Comparison of ENCODE assay signal across 11 mouse cellular contexts in genomic region chr1:72739681-72740063, GRCm38 (mm10). TPM values are rescaled to one million over a fixed set of nuclear protein-coding genes. Genes with fewer than 3 reads are reported as not detected.
A peak's percentile ranks its signal among the peaks of the same experiment; 100 is the strongest.
DNase-seq lines count a peak whose midpoint lies in the region; ATAC-seq and TF ChIP-seq lines count a peak whose summit lies in the region.
"Had no signal": no experiment of that assay in that cellular context is flagged by ENCODE, and none has a peak within 500 bp of the region (broad histone marks: within the 10 kb centered on the region; RNA-seq: fewer than 3 reads in every experiment).

No protein-coding gene starts in this region.

- no peaks in the 10 kb centered on the region for H3K9me3 ChIP-seq in limb, embryonic 13.5 days
- no peaks in the 10 kb centered on the region for H3K9me3 ChIP-seq in kidney, embryonic 16.5 days (ENCODE audit: low read length)

- no peaks in the 10 kb centered on the region for H3K36me3 ChIP-seq in limb, embryonic 13.5 days
- H3K36me3 ChIP-seq in kidney, embryonic 16.5 days (ENCODE audit: insufficient read depth, low read length): no peaks in the 10 kb centered on the region

- no peak overlapping the region for H3K4me2 ChIP-seq in limb, embryonic 13.5 days (replicated peaks)
- H3K4me2 ChIP-seq in kidney, embryonic 16.5 days (replicated peaks; ENCODE audit: low read depth, low read length): no peak overlapping the region

- TF ChIP-seq POLR2A in lung, adult 2 months (IDR thresholded peaks at IDR 0.05; ENCODE audit: borderline replicate concordance, extremely low read depth, low read depth, low read length): no peak

- H3K4me3 ChIP-seq in lung, adult 2 months (replicated peaks; ENCODE audit: extremely low read depth, low read depth, low read length): no peak overlapping the region
- H3K4me3 ChIP-seq in limb, embryonic 13.5 days: no peak overlapping the region
- H3K4me3 ChIP-seq in kidney, embryonic 16.5 days (ENCODE audit: low read length): no peak overlapping the region
- H3K4me3 ChIP-seq: megakaryocyte, embryonic 14.5 days had no signal

- H3K9ac ChIP-seq in limb, embryonic 13.5 days: no peak overlapping the region
- H3K9ac ChIP-seq in kidney, embryonic 16.5 days (replicated peaks; ENCODE audit: low read length): no peak overlapping the region

- 0 out of 2 replicates have a peak, but pooled peaks cover 5% of the 10 kb centered on the region for H3K4me1 ChIP-seq in lung, adult 2 months (ENCODE audit: control insufficient read depth, insufficient read depth, low read length)
- peaks cover 32% of the 10 kb centered on the region for H3K4me1 ChIP-seq in limb, embryonic 13.5 days
- peaks cover 11% of the 10 kb centered on the region for H3K4me1 ChIP-seq in kidney, embryonic 16.5 days (ENCODE audit: insufficient read depth, low read length)

- intact Hi-C loops in heart, postnatal 25 days (cut with DNase I): no loop called here

- 0 out of 2 replicates have a peak, but pooled peaks cover 2% of the 10 kb centered on the region for H3K27me3 ChIP-seq in limb, embryonic 13.5 days
- H3K27me3 ChIP-seq in kidney, embryonic 16.5 days (ENCODE audit: insufficient read depth, low read length): no peaks in the 10 kb centered on the region

- DNase-seq in lung, adult 18-20 months: peak; percentile 9 to 19
- DNase-seq in lung, adult 2 months: no peak
- DNase-seq in frontal cortex, postnatal 10 days (ENCODE audit: low spot score in 2 of 2): peak; percentile 34 to 52
- peak; percentile 27 for DNase-seq in right cerebral cortex, postnatal 25 days
- no peak for DNase-seq in heart, postnatal 25 days (ENCODE audit: low spot score)
- DNase-seq in adrenal gland, adult 18-20 months (ENCODE audit: low spot score in 2 of 2): no peak

- 0 out of 2 replicates have a peak overlapping the region, but pooled peaks have one; percentile 23 for H3K27ac ChIP-seq in limb, embryonic 13.5 days
- H3K27ac ChIP-seq in kidney, embryonic 16.5 days (ENCODE audit: low read length): no peak overlapping the region

- WGBS in lung, adult 2 months: 49% methylated on average over 10 of the region's 10 CpGs
- 72% methylated on average over 10 of the region's 10 CpGs for WGBS in limb, embryonic 13.5 days
- 80% methylated on average over 10 of the region's 10 CpGs for WGBS in kidney, embryonic 16.5 days

- ATAC-seq in limb, embryonic 13.5 days (ENCODE audit: low FRiP score, low read depth): 0 out of 2 replicates have a peak, but pooled peaks have one; percentile 39
- ATAC-seq in kidney, embryonic 16.5 days (ENCODE audit: low FRiP score, low TSS enrichment): no peak

- TF ChIP-seq CTCF in lung, adult 2 months (IDR thresholded peaks at IDR 0.05; ENCODE audit: insufficient read depth, low read length): no peak

RNA-seq across cellular contexts. Expression of gene Rpl37a, which starts 28.6 kb away (rescaled TPM):
- polyA plus RNA-seq in lung, adult 2 months (2012; rRNA removed): 483 and 531 TPM in 2 replicates
- 1,700 and 1,730 TPM in 2 replicates for polyA plus RNA-seq in limb, embryonic 13.5 days (2015; fragmentation: Nextera tagmentation; extraction: Ambion mirVana)
- polyA plus RNA-seq in kidney, embryonic 16.5 days (2015; fragmentation: Nextera tagmentation; extraction: Ambion mirVana): 1,455 and 1,531 TPM in 2 replicates
- 100 to 1,000 TPM; 571 to 619 TPM for total RNA-seq in heart, postnatal 25 days (2021)
- 100 to 1,000 TPM; 932 to 993 TPM for total RNA-seq in adrenal gland, adult 18-20 months (2021)

RNA-seq across cellular contexts. Expression of gene Ankar, which starts 39.3 kb away (rescaled TPM):
- polyA plus RNA-seq in lung, adult 2 months (2012; rRNA removed): not detected in 2 replicates
- not detected in 2 replicates for polyA plus RNA-seq in limb, embryonic 13.5 days (2015; fragmentation: Nextera tagmentation; extraction: Ambion mirVana)
- 0.05 TPM in 1 of 2 replicates, not detected in the other for polyA plus RNA-seq in kidney, embryonic 16.5 days (2015; fragmentation: Nextera tagmentation; extraction: Ambion mirVana)
- not detected for total RNA-seq in heart, postnatal 25 days (2021)
- total RNA-seq in adrenal gland, adult 18-20 months (2021): not detected
- total RNA-seq: heart, postnatal 36 days had no signal
- polyA plus RNA-seq: cortical plate, adult 2 months had no signal

Comparison
In these comparisons a context has a peak if more than half of its experiments do, and no peak if none do; other contexts are left out.
1. DNase-seq: peak in lung, adult 18-20 months (2 of 2), frontal cortex, postnatal 10 days (2 of 2) and right cerebral cortex, postnatal 25 days (single experiment); none in lung, adult 2 months (single experiment), heart, postnatal 25 days (single experiment) and adrenal gland, adult 18-20 months (0 of 2).